Mouse (Mus musculus): ENCODE data around the gene Zfp652. TPM values are rescaled to one million over a fixed set of nuclear protein-coding genes. Genes with fewer than 3 reads are reported as not detected.
"Not testable (repeated sequence)": the region's sequence is repeated elsewhere in the genome, so short reads cannot be mapped to it uniquely, and the experiment has no call there.

Gene Zfp652
- total RNA-seq, 2 experiments from 2014 or later = 22.6 to 23.0 TPM

GRCm38 (mm10) chr11:95755137-95755536 lies 42.7 kb downstream of the Zfp652 start:
- not testable (repeated sequence) for ATAC-seq (replicated peaks; ENCODE audit: low FRiP score, poor library complexity, severe bottlenecking)

- ATAC-seq (replicated peaks; ENCODE audit: low FRiP score, poor library complexity, severe bottlenecking) = no peak
Measured at GRCm38 (mm10) chr11:95760521-95760920, 48.0 kb downstream of the Zfp652 start.

- ATAC-seq (replicated peaks; ENCODE audit: low FRiP score, poor library complexity, severe bottlenecking) = no peak
Measured at GRCm38 (mm10) chr11:95762996-95763395, 50.5 kb downstream of the Zfp652 start.

GRCm38 (mm10) chr11:95764806-95765205 lies 52.3 kb downstream of the Zfp652 start:
- ATAC-seq (replicated peaks; ENCODE audit: low FRiP score, poor library complexity, severe bottlenecking) = no peak

- no peak for ATAC-seq (replicated peaks; ENCODE audit: low FRiP score, poor library complexity, severe bottlenecking)
Measured at GRCm38 (mm10) chr11:95765334-95765733, 52.9 kb downstream of the Zfp652 start.

GRCm38 (mm10) chr11:95768244-95768643 lies 55.8 kb downstream of the Zfp652 start:
- no peak for ATAC-seq (replicated peaks; ENCODE audit: low FRiP score, poor library complexity, severe bottlenecking)

GRCm38 (mm10) chr11:95769208-95769607 lies 56.7 kb downstream of the Zfp652 start:
- ATAC-seq (replicated peaks; ENCODE audit: low FRiP score, poor library complexity, severe bottlenecking) = no peak

GRCm38 (mm10) chr11:95770720-95771364 lies 58.4 kb downstream of the Zfp652 start:
- ATAC-seq (replicated peaks; ENCODE audit: low FRiP score, poor library complexity, severe bottlenecking) = peak; percentile 74

- ATAC-seq (replicated peaks; ENCODE audit: low FRiP score, poor library complexity, severe bottlenecking) = no peak
Measured at GRCm38 (mm10) chr11:95771665-95772064, 59.2 kb downstream of the Zfp652 start.

GRCm38 (mm10) chr11:95773264-95773663 lies 60.8 kb downstream of the Zfp652 start:
- no peak for ATAC-seq (replicated peaks; ENCODE audit: low FRiP score, poor library complexity, severe bottlenecking)

- ATAC-seq (replicated peaks; ENCODE audit: low FRiP score, poor library complexity, severe bottlenecking) = peak; percentile 84
Measured at GRCm38 (mm10) chr11:95777323-95778297, 65.1 kb downstream of the Zfp652 start.

- ATAC-seq (replicated peaks; ENCODE audit: low FRiP score, poor library complexity, severe bottlenecking) = no peak
Measured at GRCm38 (mm10) chr11:95778831-95779251, 66.4 kb downstream of the Zfp652 start.

GRCm38 (mm10) chr11:95779366-95779765 lies 66.9 kb downstream of the Zfp652 start:
- ATAC-seq (replicated peaks; ENCODE audit: low FRiP score, poor library complexity, severe bottlenecking) = no peak

GRCm38 (mm10) chr11:95780480-95780879 lies 68.0 kb downstream of the Zfp652 start:
- ATAC-seq (replicated peaks; ENCODE audit: low FRiP score, poor library complexity, severe bottlenecking) = no peak

- ATAC-seq (replicated peaks; ENCODE audit: low FRiP score, poor library complexity, severe bottlenecking) = no peak
Measured at GRCm38 (mm10) chr11:95781557-95781956, 69.1 kb downstream of the Zfp652 start.

GRCm38 (mm10) chr11:95783457-95783856 lies 71.0 kb downstream of the Zfp652 start:
- no peak for ATAC-seq (replicated peaks; ENCODE audit: low FRiP score, poor library complexity, severe bottlenecking)

GRCm38 (mm10) chr11:95783958-95784357 lies 71.5 kb downstream of the Zfp652 start:
- ATAC-seq (replicated peaks; ENCODE audit: low FRiP score, poor library complexity, severe bottlenecking) = no peak

GRCm38 (mm10) chr11:95785675-95786074 lies 73.2 kb downstream of the Zfp652 start:
- no peak for ATAC-seq (replicated peaks; ENCODE audit: low FRiP score, poor library complexity, severe bottlenecking)

- ATAC-seq (replicated peaks; ENCODE audit: low FRiP score, poor library complexity, severe bottlenecking) = peak; percentile 18; the same call in 1 of the 2 replicates
Measured at GRCm38 (mm10) chr11:95786511-95786910, 74.0 kb downstream of the Zfp652 start.

GRCm38 (mm10) chr11:95789451-95789891 lies 77.0 kb downstream of the Zfp652 start:
- no peak for ATAC-seq (replicated peaks; ENCODE audit: low FRiP score, poor library complexity, severe bottlenecking)

- no peak for ATAC-seq (replicated peaks; ENCODE audit: low FRiP score, poor library complexity, severe bottlenecking)
Measured at GRCm38 (mm10) chr11:95791787-95792186, 79.3 kb downstream of the Zfp652 start.
